ENCODE assay signal across 8 mouse cellular contexts in the genomic region with DNA sequence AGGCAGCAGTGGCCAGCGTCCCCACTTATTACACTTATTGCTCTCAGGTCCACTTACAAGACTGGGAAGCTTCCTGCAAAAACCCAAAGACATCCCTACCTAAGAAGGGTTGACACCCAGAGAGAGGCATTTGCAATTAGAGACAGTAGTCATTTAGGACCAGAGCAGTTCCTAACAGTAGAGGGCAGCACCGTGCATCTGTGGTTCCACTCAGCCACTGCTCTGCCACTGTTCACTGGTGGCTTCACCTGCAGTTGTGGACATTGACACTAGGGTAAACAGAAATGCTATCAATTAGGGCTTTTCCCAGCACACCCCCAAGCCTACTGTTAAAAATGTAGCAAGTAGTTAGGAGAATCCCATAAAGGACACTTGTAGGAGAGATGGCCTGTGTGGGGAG. TPM values are rescaled to one million over a fixed set of nuclear protein-coding genes. Genes with fewer than 3 reads are reported as not detected.
DNase-seq lines count a peak whose midpoint lies in the region; ATAC-seq and TF ChIP-seq lines count a peak whose summit lies in the region.

No protein-coding gene starts in this region.

- no peak overlapping the region for H3K27ac ChIP-seq in lung, embryonic 14.5 days (ENCODE audit: low read depth)

- H3K9ac ChIP-seq in lung, embryonic 14.5 days = no peak overlapping the region

- peak; percentile 75 to 76 for DNase-seq in B cell, adult 2 months
- peak; percentile 43 for DNase-seq in MN1 (ENCODE audit: low spot score)
- DNase-seq in cerebellum, adult 9-10 months = peak; percentile 72
- DNase-seq in gastrocnemius, adult 8-10 months (ENCODE audit: low spot score in 2 of 2) = peak; percentile 24 to 38
- peak; percentile 61 to 89 for DNase-seq in kidney, postnatal 36 days
- DNase-seq in lung, embryonic 14.5 days = peak; percentile 88
- peak; percentile 59 for DNase-seq in retina, postnatal 7 days (ENCODE audit: low read depth, low spot score)

- WGBS in lung, embryonic 14.5 days = 13% methylated on average over 2 of the region's 2 CpGs

- H3K36me3 ChIP-seq in lung, embryonic 14.5 days (ENCODE audit: insufficient read depth) = no peaks in the 10 kb centered on the region

- H3K4me1 ChIP-seq in lung, embryonic 14.5 days (ENCODE audit: insufficient read depth) = no peaks in the 10 kb centered on the region

- TF ChIP-seq CTCF in lung, embryonic 14.5 days (IDR thresholded peaks at IDR 0.05; ENCODE audit: low read depth) = peak; percentile 84

- H3K27me3 ChIP-seq in lung, embryonic 14.5 days (ENCODE audit: insufficient read depth, low read length) = no peaks in the 10 kb centered on the region

- no peak overlapping the region for H3K4me2 ChIP-seq in lung, embryonic 14.5 days

- H3K9me3 ChIP-seq in lung, embryonic 14.5 days (ENCODE audit: low read depth, low read length) = no peaks in the 10 kb centered on the region

- H3K4me3 ChIP-seq in lung, embryonic 14.5 days (ENCODE audit: low read depth, low read length) = no peak overlapping the region

- ATAC-seq in lung, embryonic 14.5 days (ENCODE audit: insufficient read depth) = no peak
- no peak for ATAC-seq in erythroblast, adult 5-6 weeks (replicated peaks; ENCODE audit: low FRiP score, poor library complexity, severe bottlenecking)

RNA-seq across cellular contexts. Expression of a gene that starts 40.7 kb away (rescaled TPM):
- total RNA-seq in gastrocnemius, adult 8-10 months (2022) = under 1 TPM; 0.22 to 0.48 (median 0.27) TPM
- 1.9 and 2.2 TPM in 2 replicates for polyA plus RNA-seq in lung, embryonic 14.5 days (2014; fragmentation: Nextera tagmentation; extraction: Ambion mirVana)
- total RNA-seq in erythroblast, adult 5-6 weeks (2015; ENCODE audit: low replicate concordance) = not detected in 2 replicates
- total RNA-seq in erythroblast, adult 5-6 weeks (2017; ENCODE audit: low replicate concordance) = not detected in 2 replicates

Comparison
In these comparisons a context has a peak if more than half of its experiments do, and no peak if none do; other contexts are left out.
1. DNase-seq: peak in every context shown above with its lines; median percentile 88 in lung, embryonic 14.5 days; 76 in B cell, adult 2 months; 75 in kidney, postnatal 36 days; 72 in cerebellum, adult 9-10 months; 59 in retina, postnatal 7 days; 43 in MN1; 31 in gastrocnemius, adult 8-10 months.